Mouse (Mus musculus): ENCODE measurements around the gene Terf2. TPM values are rescaled to one million over a fixed set of nuclear protein-coding genes. Genes with fewer than 3 reads are reported as not detected.
"Not testable (repeated sequence)": the region's sequence is repeated elsewhere in the genome, so short reads cannot be mapped to it uniquely, and the experiment has no call there.

The Terf2 gene
- polyA plus RNA-seq, 1 experiment from 2014 or later, result 22.5 TPM

- Histone ChIP-seq H3K4me2 (ENCODE audit: low read length) (no peak overlapping the region), H3K27me3 (replicated peaks; ENCODE audit: control insufficient read depth, insufficient read depth, low read length) (no peaks in the 10 kb centered on the region), H3K9ac (ENCODE audit: low read depth, low read length) (no peak overlapping the region), H3K9me3 (ENCODE audit: control insufficient read depth, low read length) (no peaks in the 10 kb centered on the region), H3K4me1 (ENCODE audit: control insufficient read depth, insufficient read depth, low read depth, low read length) (peaks cover 24% of the 10 kb centered on the region), H3K4me3 (ENCODE audit: low read length) (no peak overlapping the region), H3K36me3 (ENCODE audit: control insufficient read depth, insufficient read depth, low read length) (peaks cover 24% of the 10 kb centered on the region), H3K27ac (ENCODE audit: low read depth, low read length) (no peak overlapping the region)
- 96% methylated on average over 8 of the region's 8 CpGs for WGBS
- ATAC-seq, result no peak
These were observed 44.3 kb downstream of the Terf2 start for GRCm38 (mm10) chr8:107052046-107052445.

- Histone ChIP-seq H3K27me3 (replicated peaks; ENCODE audit: control insufficient read depth, insufficient read depth, low read length) (no peaks in the 10 kb centered on the region), H3K4me2 (ENCODE audit: low read length) (peak overlapping the region; percentile 90; the same call in 1 of the 2 replicates), H3K4me1 (ENCODE audit: control insufficient read depth, insufficient read depth, low read depth, low read length) (peaks cover 15% of the 10 kb centered on the region), H3K9ac (ENCODE audit: low read depth, low read length) (no peak overlapping the region), H3K27ac (ENCODE audit: low read depth, low read length) (no peak overlapping the region), H3K9me3 (ENCODE audit: control insufficient read depth, low read length) (no peaks in the 10 kb centered on the region), H3K4me3 (ENCODE audit: low read length) (no peak overlapping the region), H3K36me3 (ENCODE audit: control insufficient read depth, insufficient read depth, low read length) (peaks cover 41% of the 10 kb centered on the region)
- 99% methylated on average over 4 of the region's 4 CpGs for WGBS
- no peak for ATAC-seq
These were observed 46.9 kb downstream of the Terf2 start for GRCm38 (mm10) chr8:107049480-107049879.

GRCm38 (mm10) chr8:107048061-107048941 lies 48.0 kb downstream of the Terf2 start, which contains the start of gene Pdf:
Pdf (minus strand) TSS chr8:107048614.
- peaks cover 44% of the 10 kb centered on the region for H3K36me3 ChIP-seq (ENCODE audit: control insufficient read depth, insufficient read depth, low read length)
- peak within 1 kb of the TSS; percentile 91 for H3K27ac ChIP-seq (ENCODE audit: low read depth, low read length)
- no peaks in the 10 kb centered on the region for H3K27me3 ChIP-seq (replicated peaks; ENCODE audit: control insufficient read depth, insufficient read depth, low read length)
- under 1% methylated on average over 78 of the region's 87 CpGs for WGBS
- peak within 1 kb of the TSS; percentile 90 for H3K9ac ChIP-seq (ENCODE audit: low read depth, low read length)
- peak within 1 kb of the TSS; percentile 90 for H3K4me2 ChIP-seq (ENCODE audit: low read length)
- H3K9me3 ChIP-seq (ENCODE audit: control insufficient read depth, low read length), result no peaks in the 10 kb centered on the region
- peak within 1 kb of the TSS; percentile 82 for H3K4me3 ChIP-seq (ENCODE audit: low read length)
- ATAC-seq, result peak; percentile 89
- H3K4me1 ChIP-seq (ENCODE audit: control insufficient read depth, insufficient read depth, low read depth, low read length), result peaks cover 15% of the 10 kb centered on the region

- ATAC-seq, result no peak
- Histone ChIP-seq H3K9me3 (ENCODE audit: control insufficient read depth, low read length) (no peaks in the 10 kb centered on the region), H3K4me3 (ENCODE audit: low read length) (no peak overlapping the region), H3K9ac (ENCODE audit: low read depth, low read length) (no peak overlapping the region), H3K27ac (ENCODE audit: low read depth, low read length) (no peak overlapping the region), H3K4me2 (ENCODE audit: low read length) (no peak overlapping the region), H3K36me3 (ENCODE audit: control insufficient read depth, insufficient read depth, low read length) (peaks cover 48% of the 10 kb centered on the region), H3K4me1 (ENCODE audit: control insufficient read depth, insufficient read depth, low read depth, low read length) (peaks cover 15% of the 10 kb centered on the region), H3K27me3 (replicated peaks; ENCODE audit: control insufficient read depth, insufficient read depth, low read length) (no peaks in the 10 kb centered on the region)
- WGBS, result 91% methylated on average over 5 of the region's 5 CpGs
These were observed 49.4 kb downstream of the Terf2 start for GRCm38 (mm10) chr8:107046976-107047375.

GRCm38 (mm10) chr8:107045478-107045877 lies 50.9 kb downstream of the Terf2 start:
- H3K4me1 ChIP-seq (ENCODE audit: control insufficient read depth, insufficient read depth, low read depth, low read length), result peaks cover 15% of the 10 kb centered on the region
- H3K9me3 ChIP-seq (ENCODE audit: control insufficient read depth, low read length), result no peaks in the 10 kb centered on the region
- H3K4me2 ChIP-seq (ENCODE audit: low read length), result no peak overlapping the region
- H3K36me3 ChIP-seq (ENCODE audit: control insufficient read depth, insufficient read depth, low read length), result peaks cover 51% of the 10 kb centered on the region
- no peaks in the 10 kb centered on the region for H3K27me3 ChIP-seq (replicated peaks; ENCODE audit: control insufficient read depth, insufficient read depth, low read length)
- WGBS, result 96% methylated on average over 6 of the region's 6 CpGs
- no peak overlapping the region for H3K27ac ChIP-seq (ENCODE audit: low read depth, low read length)
- no peak overlapping the region for H3K9ac ChIP-seq (ENCODE audit: low read depth, low read length)
- ATAC-seq, result no peak
- H3K4me3 ChIP-seq (ENCODE audit: low read length), result no peak overlapping the region

- H3K27me3 ChIP-seq (replicated peaks; ENCODE audit: control insufficient read depth, insufficient read depth, low read length), result no peaks in the 10 kb centered on the region
- H3K9me3 ChIP-seq (ENCODE audit: control insufficient read depth, low read length), result no peaks in the 10 kb centered on the region
- no peak overlapping the region for H3K27ac ChIP-seq (ENCODE audit: low read depth, low read length)
- H3K4me3 ChIP-seq (ENCODE audit: low read length), result no peak overlapping the region
- no peak overlapping the region for H3K9ac ChIP-seq (ENCODE audit: low read depth, low read length)
- WGBS, result 86% methylated on average over 7 of the region's 7 CpGs
- no peak for ATAC-seq
- no peaks in the 10 kb centered on the region for H3K4me1 ChIP-seq (ENCODE audit: control insufficient read depth, insufficient read depth, low read depth, low read length)
- peaks cover 66% of the 10 kb centered on the region for H3K36me3 ChIP-seq (ENCODE audit: control insufficient read depth, insufficient read depth, low read length)
- H3K4me2 ChIP-seq (ENCODE audit: low read length), result no peak overlapping the region
These were observed 55.7 kb downstream of the Terf2 start for GRCm38 (mm10) chr8:107040632-107041031.

GRCm38 (mm10) chr8:107036626-107037025 lies 59.7 kb downstream of the Terf2 start:
- H3K9ac ChIP-seq (ENCODE audit: low read depth, low read length), result no peak overlapping the region
- H3K9me3 ChIP-seq (ENCODE audit: control insufficient read depth, low read length), result no peaks in the 10 kb centered on the region
- no peak overlapping the region for H3K4me3 ChIP-seq (ENCODE audit: low read length)
- WGBS, result 90% methylated on average over 8 of the region's 8 CpGs
- peaks cover 18% of the 10 kb centered on the region for H3K4me1 ChIP-seq (ENCODE audit: control insufficient read depth, insufficient read depth, low read depth, low read length)
- H3K36me3 ChIP-seq (ENCODE audit: control insufficient read depth, insufficient read depth, low read length), result peaks cover 34% of the 10 kb centered on the region
- no peaks in the 10 kb centered on the region for H3K27me3 ChIP-seq (replicated peaks; ENCODE audit: control insufficient read depth, insufficient read depth, low read length)
- no peak overlapping the region for H3K4me2 ChIP-seq (ENCODE audit: low read length)
- no peak overlapping the region for H3K27ac ChIP-seq (ENCODE audit: low read depth, low read length)
- ATAC-seq, result no peak

GRCm38 (mm10) chr8:107035641-107036040 lies 60.7 kb downstream of the Terf2 start:
- Histone ChIP-seq H3K4me1 (ENCODE audit: control insufficient read depth, insufficient read depth, low read depth, low read length) (peaks cover 18% of the 10 kb centered on the region), H3K9me3 (ENCODE audit: control insufficient read depth, low read length) (no peaks in the 10 kb centered on the region), H3K27me3 (replicated peaks; ENCODE audit: control insufficient read depth, insufficient read depth, low read length) (no peaks in the 10 kb centered on the region), H3K36me3 (ENCODE audit: control insufficient read depth, insufficient read depth, low read length) (peaks cover 26% of the 10 kb centered on the region), H3K9ac (ENCODE audit: low read depth, low read length) (no peak overlapping the region), H3K27ac (ENCODE audit: low read depth, low read length) (no peak overlapping the region), H3K4me2 (ENCODE audit: low read length) (no peak overlapping the region), H3K4me3 (ENCODE audit: low read length) (no peak overlapping the region)
- WGBS, result 81% methylated on average over 3 of the region's 3 CpGs
- ATAC-seq, result no peak

- not testable (repeated sequence) for H3K27ac ChIP-seq (ENCODE audit: low read depth, low read length); H3K4me3 ChIP-seq (ENCODE audit: low read length); ATAC-seq; H3K27me3 ChIP-seq (replicated peaks; ENCODE audit: control insufficient read depth, insufficient read depth, low read length); H3K9me3 ChIP-seq (ENCODE audit: control insufficient read depth, low read length); H3K9ac ChIP-seq (ENCODE audit: low read depth, low read length); H3K4me2 ChIP-seq (ENCODE audit: low read length); H3K36me3 ChIP-seq (ENCODE audit: control insufficient read depth, insufficient read depth, low read length)
- 94% methylated on average over 2 of the region's 2 CpGs for whole genome bisulfite sequencing
- H3K4me1 ChIP-seq (ENCODE audit: control insufficient read depth, insufficient read depth, low read depth, low read length), result peaks cover 18% of the 10 kb centered on the region
These were observed 62.7 kb downstream of the Terf2 start for GRCm38 (mm10) chr8:107033609-107034008.
